Mouse (Mus musculus) heart, embryonic 13.5 days (tissue): ENCODE measurements around the gene Lrrtm4. TPM values are rescaled to one million over a fixed set of nuclear protein-coding genes. Genes with fewer than 3 reads are reported as not detected.

ENCODE experiments used
- ATAC-seq: fragments of 200-750 bp; cut with Nextera tagmentation; 2 replicates; pipeline ENCODE4 v1.8.0; 2017; ENCODE audit warnings: moderate TSS enrichment; ENCODE audit not compliant: insufficient number of reproducible peaks, low FRiP score, low TSS enrichment; ENCODE audit errors: extremely low read depth
- H3K27ac ChIP-seq: fragments of 300-500 bp; sonication (generic); replicated peaks from 2 replicates; pipeline ENCODE4 v1.5.1; 2015; ENCODE audit warnings: moderate library complexity, mild to moderate bottlenecking, inconsistent platforms
- H3K27me3 ChIP-seq: fragments of 300-500 bp; sonication (generic); replicated peaks from 2 replicates; pipeline ENCODE4 v1.6.1; 2015; ENCODE audit warnings: mild to moderate bottlenecking, inconsistent platforms
- H3K36me3 ChIP-seq: fragments of 300-500 bp; sonication (generic); 2 replicates; pipeline ENCODE4 v1.6.1; 2015; ENCODE audit warnings: mild to moderate bottlenecking, inconsistent platforms
- H3K4me1 ChIP-seq: fragments of 300-500 bp; sonication (generic); 2 replicates; pipeline ENCODE4 v1.6.1; 2015; ENCODE audit warnings: inconsistent platforms
- H3K4me2 ChIP-seq: fragments of 300-500 bp; sonication (generic); 2 replicates; pipeline ENCODE4 v1.6.1; 2015; ENCODE audit warnings: inconsistent platforms, mild to moderate bottlenecking, moderate library complexity
- H3K4me3 ChIP-seq: fragments of 300-500 bp; sonication (generic); 2 replicates; pipeline ENCODE4 v1.5.1; 2015; ENCODE audit warnings: moderate library complexity, mild to moderate bottlenecking, inconsistent platforms
- H3K9ac ChIP-seq: fragments of 300-500 bp; sonication (generic); 2 replicates; pipeline ENCODE4 v1.6.1; 2015; ENCODE audit warnings: inconsistent platforms, mild to moderate bottlenecking, moderate library complexity
- H3K9me3 ChIP-seq: fragments of 300-500 bp; sonication (generic); 2 replicates; pipeline ENCODE4 v1.6.1; 2016; ENCODE audit warnings: inconsistent platforms
- WGBS: fragments of 180-500 bp; shearing (Covaris S2); methylation state at CpG from one replicate; pipeline ENCODE4 v1.1.7; 2015; ENCODE audit warnings: mixed read lengths; 5-methylcytosine and 5-hydroxymethylcytosine counted together
- polyA plus RNA-seq: library from polyadenylated mRNA; unstranded; fragments of >200 nt; fragmentation: Nextera tagmentation; extraction: Ambion mirVana; gene quantifications from 2 replicates; pipeline ENCODE4 v1.2.1, GENCODE M21; 2015

Gene Lrrtm4
- polyA plus RNA-seq, 1 experiment from 2014 or later = 0.67 TPM

GRCm38 (mm10) chr6:80328391-80328790, 309.7 kb downstream of the Lrrtm4 start:
- no peaks in the 10 kb centered on the region for H3K36me3 ChIP-seq
- no peaks in the 10 kb centered on the region for H3K4me1 ChIP-seq
- H3K4me2 ChIP-seq = no peak overlapping the region
- ATAC-seq = no peak
- H3K9me3 ChIP-seq = no peaks in the 10 kb centered on the region
- no peak overlapping the region for H3K9ac ChIP-seq
- no peaks in the 10 kb centered on the region for H3K27me3 ChIP-seq
- H3K27ac ChIP-seq = no peak overlapping the region
- 74% methylated on average over 3 of the region's 3 CpGs for WGBS
- no peak overlapping the region for H3K4me3 ChIP-seq

- no peaks in the 10 kb centered on the region for H3K9me3 ChIP-seq
- H3K36me3 ChIP-seq = no peaks in the 10 kb centered on the region
- 65% methylated on average over 3 of the region's 3 CpGs for WGBS
- H3K27me3 ChIP-seq = no peaks in the 10 kb centered on the region
- no peak for ATAC-seq
- no peak overlapping the region for H3K4me3 ChIP-seq
- no peak overlapping the region for H3K4me2 ChIP-seq
- H3K9ac ChIP-seq = no peak overlapping the region
- no peak overlapping the region for H3K27ac ChIP-seq
- no peaks in the 10 kb centered on the region for H3K4me1 ChIP-seq
Observed at GRCm38 (mm10) chr6:80331751-80332150, 313.1 kb downstream of the Lrrtm4 start.

GRCm38 (mm10) chr6:80352307-80352706, 333.6 kb downstream of the Lrrtm4 start:
- no peak overlapping the region for H3K9ac ChIP-seq
- no peak for ATAC-seq
- 76% methylated on average over 1 of the region's 1 CpGs for WGBS
- H3K9me3 ChIP-seq = no peaks in the 10 kb centered on the region
- H3K4me2 ChIP-seq = no peak overlapping the region
- H3K36me3 ChIP-seq = no peaks in the 10 kb centered on the region
- H3K27me3 ChIP-seq = no peaks in the 10 kb centered on the region
- H3K4me3 ChIP-seq = no peak overlapping the region
- peaks cover 4% of the 10 kb centered on the region for H3K4me1 ChIP-seq
- no peak overlapping the region for H3K27ac ChIP-seq

GRCm38 (mm10) chr6:80357092-80357491, 338.4 kb downstream of the Lrrtm4 start:
- Histone ChIP-seq H3K36me3 (no peaks in the 10 kb centered on the region), H3K4me3 (no peak overlapping the region), H3K27me3 (no peaks in the 10 kb centered on the region), H3K27ac (no peak overlapping the region), H3K4me1 (peaks cover 9% of the 10 kb centered on the region), H3K9ac (no peak overlapping the region), H3K9me3 (no peaks in the 10 kb centered on the region), H3K4me2 (no peak overlapping the region)
- no peak for ATAC-seq
- 27% methylated on average over 1 of the region's 1 CpGs for WGBS

- Histone ChIP-seq H3K27me3 (no peaks in the 10 kb centered on the region), H3K9ac (no peak overlapping the region), H3K4me1 (no peaks in the 10 kb centered on the region), H3K9me3 (no peaks in the 10 kb centered on the region), H3K4me3 (no peak overlapping the region), H3K27ac (no peak overlapping the region), H3K36me3 (no peaks in the 10 kb centered on the region), H3K4me2 (no peak overlapping the region)
- ATAC-seq = no peak
Observed at GRCm38 (mm10) chr6:80363593-80363992, 344.9 kb downstream of the Lrrtm4 start.

- Histone ChIP-seq H3K27ac (no peak overlapping the region), H3K36me3 (no peaks in the 10 kb centered on the region), H3K4me3 (no peak overlapping the region), H3K4me2 (no peak overlapping the region), H3K9ac (no peak overlapping the region), H3K27me3 (no peaks in the 10 kb centered on the region), H3K9me3 (no peaks in the 10 kb centered on the region), H3K4me1 (no peaks in the 10 kb centered on the region)
- no peak for ATAC-seq
- WGBS = 59% methylated on average over 4 of the region's 4 CpGs
Observed at GRCm38 (mm10) chr6:80366532-80366931, 347.9 kb downstream of the Lrrtm4 start.

GRCm38 (mm10) chr6:80389571-80389970, 370.9 kb downstream of the Lrrtm4 start:
- Histone ChIP-seq H3K36me3 (no peaks in the 10 kb centered on the region), H3K27me3 (no peaks in the 10 kb centered on the region), H3K4me3 (no peak overlapping the region), H3K9me3 (no peaks in the 10 kb centered on the region), H3K27ac (no peak overlapping the region), H3K9ac (no peak overlapping the region), H3K4me1 (no peaks in the 10 kb centered on the region), H3K4me2 (no peak overlapping the region)
- 75% methylated on average over 4 of the region's 4 CpGs for WGBS
- no peak for ATAC-seq

- no peak for ATAC-seq
- H3K27me3 ChIP-seq = no peaks in the 10 kb centered on the region
- H3K36me3 ChIP-seq = no peaks in the 10 kb centered on the region
- 63% methylated on average over 1 of the region's 1 CpGs for WGBS
- H3K9ac ChIP-seq = no peak overlapping the region
- H3K9me3 ChIP-seq = no peaks in the 10 kb centered on the region
- H3K4me3 ChIP-seq = no peak overlapping the region
- H3K27ac ChIP-seq = no peak overlapping the region
- no peaks in the 10 kb centered on the region for H3K4me1 ChIP-seq
- no peak overlapping the region for H3K4me2 ChIP-seq
Observed at GRCm38 (mm10) chr6:80406757-80407156, 388.1 kb downstream of the Lrrtm4 start.

- Histone ChIP-seq H3K27ac (no peak overlapping the region), H3K9ac (no peak overlapping the region), H3K36me3 (no peaks in the 10 kb centered on the region), H3K4me2 (no peak overlapping the region), H3K4me3 (no peak overlapping the region), H3K9me3 (no peaks in the 10 kb centered on the region), H3K27me3 (no peaks in the 10 kb centered on the region), H3K4me1 (no peaks in the 10 kb centered on the region)
- ATAC-seq = no peak
Observed at GRCm38 (mm10) chr6:80440135-80440534, 421.5 kb downstream of the Lrrtm4 start.

- Histone ChIP-seq H3K4me3 (no peak overlapping the region), H3K27me3 (no peaks in the 10 kb centered on the region), H3K36me3 (no peaks in the 10 kb centered on the region), H3K9me3 (no peaks in the 10 kb centered on the region), H3K9ac (no peak overlapping the region), H3K4me1 (no peaks in the 10 kb centered on the region), H3K27ac (no peak overlapping the region), H3K4me2 (no peak overlapping the region)
- 63% methylated on average over 4 of the region's 4 CpGs for WGBS
- ATAC-seq = no peak
Observed at GRCm38 (mm10) chr6:80470546-80470945, 451.9 kb downstream of the Lrrtm4 start.

- Histone ChIP-seq H3K9ac (no peak overlapping the region), H3K4me2 (no peak overlapping the region), H3K4me1 (no peaks in the 10 kb centered on the region), H3K27me3 (no peaks in the 10 kb centered on the region), H3K9me3 (no peaks in the 10 kb centered on the region), H3K27ac (no peak overlapping the region), H3K36me3 (no peaks in the 10 kb centered on the region), H3K4me3 (no peak overlapping the region)
- ATAC-seq = no peak
- 69% methylated on average over 3 of the region's 3 CpGs for WGBS
Observed at GRCm38 (mm10) chr6:80476153-80476552, 457.5 kb downstream of the Lrrtm4 start.

- no peak for ATAC-seq
- Histone ChIP-seq H3K9me3 (no peaks in the 10 kb centered on the region), H3K36me3 (no peaks in the 10 kb centered on the region), H3K4me3 (no peak overlapping the region), H3K4me2 (no peak overlapping the region), H3K27me3 (no peaks in the 10 kb centered on the region), H3K9ac (no peak overlapping the region), H3K27ac (no peak overlapping the region), H3K4me1 (no peaks in the 10 kb centered on the region)
- WGBS = 37% methylated on average over 1 of the region's 1 CpGs
Observed at GRCm38 (mm10) chr6:80545017-80545416, 526.3 kb downstream of the Lrrtm4 start.

GRCm38 (mm10) chr6:80549907-80550306, 531.2 kb downstream of the Lrrtm4 start:
- no peak for ATAC-seq
- Histone ChIP-seq H3K4me1 (no peaks in the 10 kb centered on the region), H3K9ac (no peak overlapping the region)

More at GRCm38 (mm10) chr6:80549907-80550306, 531.2 kb downstream of the Lrrtm4 start:
- Histone ChIP-seq H3K4me2 (no peak overlapping the region), H3K27me3 (no peaks in the 10 kb centered on the region), H3K9me3 (no peaks in the 10 kb centered on the region), H3K36me3 (no peaks in the 10 kb centered on the region), H3K4me3 (no peak overlapping the region), H3K27ac (no peak overlapping the region)
